Mouse (Mus musculus) C2C12 (cell line): ENCODE measurements around the gene Map3k14.

Experiments
- CTCF ChIP-seq: IDR thresholded peaks from one replicate; pipeline ENCODE4 v1.5.1; 2011; ENCODE audit not compliant: control insufficient read depth, insufficient read depth, insufficient read length
- MAX ChIP-seq: IDR thresholded peaks from one replicate; pipeline ENCODE4 v1.6.1; 2011; ENCODE audit warnings: mild to moderate bottlenecking, control low read depth
- USF1 ChIP-seq: IDR thresholded peaks from one replicate; pipeline ENCODE4 v1.6.1; 2011; ENCODE audit warnings: low read depth, mild to moderate bottlenecking, control low read depth, moderate library complexity

GRCm38 (mm10) chr11:103181911-103182310, 85.4 kb downstream of the Map3k14 start:
- TF ChIP-seq CTCF, result no peak
- no peak for TF ChIP-seq MAX
- no peak for TF ChIP-seq USF1
